Mouse (Mus musculus) MEL (cell line): Measurements from ENCODE around the gene Ctnnb1.

Experiments used
- CHD1 ChIP-seq: IDR thresholded peaks from 2 replicates; pipeline ENCODE4 v1.6.1; 2012; ENCODE audit warnings: low read depth, mild to moderate bottlenecking, inconsistent platforms, low read length, improper control_type of control experiment
- CTCF ChIP-seq, 3 experiments: IDR thresholded peaks in 2 of 3; conservative IDR thresholded peaks in 1 of 3; 2 replicates each; pipeline ENCODE4 v1.5.1; 2011 to 2012; ENCODE audit warnings: low read length in 3 of 3, low read depth in 2 of 3, mild to moderate bottlenecking in 2 of 3, improper control_type of control experiment in 1 of 3, inconsistent platforms in 1 of 3, mixed read lengths in 1 of 3, moderate library complexity in 1 of 3; ENCODE audit not compliant: control insufficient read depth in 1 of 3, insufficient read depth in 1 of 3, poor library complexity in 1 of 3, severe bottlenecking in 1 of 3
- ETS1 ChIP-seq: IDR thresholded peaks from 2 replicates; pipeline ENCODE4 v1.6.1; 2012; ENCODE audit warnings: low read depth, mild to moderate bottlenecking, inconsistent platforms, low read length, improper control_type of control experiment, moderate library complexity
- POLR2A ChIP-seq, 2 experiments: IDR thresholded peaks; 2 replicates each; pipeline ENCODE4 v1.6.1; 2011 to 2012; ENCODE audit warnings: low read length in 2 of 2, mild to moderate bottlenecking in 2 of 2, control low read depth in 1 of 2, improper control_type of control experiment in 1 of 2, low read depth in 1 of 2, moderate library complexity in 1 of 2; ENCODE audit not compliant: control insufficient read depth in 1 of 2, insufficient read depth in 1 of 2, poor library complexity in 1 of 2
- POLR2AphosphoS5 ChIP-seq: IDR thresholded peaks from 2 replicates; pipeline ENCODE4 v1.6.1; 2012; ENCODE audit warnings: low read depth, borderline replicate concordance, mild to moderate bottlenecking, inconsistent platforms, low read length, moderate library complexity, mixed read lengths
- TBP ChIP-seq: IDR thresholded peaks from 2 replicates; pipeline ENCODE4 v1.8.0; 2011; ENCODE audit warnings: low read depth, low read length, improper control_type of control experiment
- TCF12 ChIP-seq: IDR thresholded peaks from 2 replicates; pipeline ENCODE4 v1.6.1; 2014; ENCODE audit warnings: low read depth, mild to moderate bottlenecking, inconsistent platforms, low read length, improper control_type of control experiment, moderate library complexity
- ZKSCAN1 ChIP-seq: IDR thresholded peaks from 2 replicates; pipeline ENCODE4 v1.6.1; 2012; ENCODE audit warnings: low read depth, mild to moderate bottlenecking, inconsistent platforms, low read length, improper control_type of control experiment, moderate library complexity

- TF ChIP-seq CTCF (IDR thresholded peaks at IDR 0.05 in 2 of 3, conservative IDR thresholded peaks at IDR 0.05 in 1 of 3; ENCODE audit: control insufficient read depth in 1 of 3, insufficient read depth in 1 of 3, low read depth in 2 of 3, low read length in 3 of 3, poor library complexity in 1 of 3, severe bottlenecking in 1 of 3) (no peak), ZKSCAN1 (no peak), TCF12 (no peak), POLR2A (IDR thresholded peaks at IDR 0.05; ENCODE audit: control insufficient read depth in 1 of 2, insufficient read depth in 1 of 2, low read depth in 1 of 2, low read length in 2 of 2, poor library complexity in 1 of 2) (no peak), CHD1 (no peak), TBP (no peak), POLR2AphosphoS5 (no peak), ETS1 (no peak)
Measured at GRCm38 (mm10) chr9:120930021-120930420, 1.0 kb downstream of the Ctnnb1 start.
